Mouse (Mus musculus) ovary, postnatal 14 days (tissue): ENCODE measurements around the gene Hist1h1c.
"Not testable (repeated sequence)": the region's sequence is repeated elsewhere in the genome, so short reads cannot be mapped to it uniquely, and the experiment has no call there.

ENCODE experiments used
- DNase-seq: peaks from one replicate; pipeline ENCODE4 v3.0.0; 2022; ENCODE audit warnings: low spot score

The Hist1h1c gene

GRCm38 (mm10) chr13:23760972-23761864 is 22.6 kb downstream of the Hist1h1c start, which contains the start of gene Hist1h4a:
Gene Hist1h4a (minus strand): TSS chr13:23761230.
- peak; percentile 94 for DNase-seq

GRCm38 (mm10) chr13:23761871-23762821 is 23.5 kb downstream of the Hist1h1c start, which contains the start of gene Hist1h3a:
Gene Hist1h3a (minus strand): TSS chr13:23762386.
- DNase-seq, result not testable (repeated sequence)

GRCm38 (mm10) chr13:23763242-23763585 is 24.6 kb downstream of the Hist1h1c start:
- no peak for DNase-seq

- peak; percentile 71 for DNase-seq
Observed at GRCm38 (mm10) chr13:23763586-23764323, 25.1 kb downstream of the Hist1h1c start, which contains the start of gene Hist1h1a. Gene Hist1h1a (plus strand): TSS chr13:23763666.

GRCm38 (mm10) chr13:23764324-23765171 is 25.9 kb downstream of the Hist1h1c start:
- DNase-seq, result no peak

GRCm38 (mm10) chr13:23765172-23765513 is 26.5 kb downstream of the Hist1h1c start:
- DNase-seq, result no peak

GRCm38 (mm10) chr13:23766772-23767171 is 28.2 kb downstream of the Hist1h1c start:
- no peak for DNase-seq

- no peak for DNase-seq
Observed at GRCm38 (mm10) chr13:23768834-23769397, 30.3 kb downstream of the Hist1h1c start.

- DNase-seq, result not testable (repeated sequence)
Observed at GRCm38 (mm10) chr13:23769613-23770012, 31.0 kb downstream of the Hist1h1c start, which contains the start of gene Trim38. Gene Trim38 (plus strand): TSS chr13:23769913.

GRCm38 (mm10) chr13:23772561-23773313 is 34.1 kb downstream of the Hist1h1c start:
- DNase-seq, result peak; percentile 27

- no peak for DNase-seq
Observed at GRCm38 (mm10) chr13:23778339-23778738, 39.7 kb downstream of the Hist1h1c start.

GRCm38 (mm10) chr13:23779025-23779424 is 40.4 kb downstream of the Hist1h1c start:
- no peak for DNase-seq
